Mouse (Mus musculus) kidney, embryonic 16.5 days (tissue): ENCODE results near the gene Chd2. TPM values are rescaled to one million over a fixed set of nuclear protein-coding genes. Genes with fewer than 3 reads are reported as not detected.

ENCODE experiments used
- ATAC-seq: fragments of 200-750 bp; cut with Nextera tagmentation; 2 replicates; pipeline ENCODE4 v1.8.0; 2017; ENCODE audit warnings: moderate TSS enrichment; ENCODE audit not compliant: low FRiP score, low TSS enrichment
- H3K27ac ChIP-seq: fragments of 300-500 bp; sonication (generic); 2 replicates; pipeline ENCODE4 v1.5.1; 2014; ENCODE audit warnings: low read length
- H3K27me3 ChIP-seq: fragments of 300-500 bp; sonication (generic); 2 replicates; pipeline ENCODE4 v1.6.1; 2014; ENCODE audit warnings: low read length, control low read depth, mixed read lengths; ENCODE audit not compliant: insufficient read depth
- H3K36me3 ChIP-seq: fragments of 300-500 bp; sonication (generic); 2 replicates; pipeline ENCODE4 v1.6.1; 2014; ENCODE audit warnings: low read length, control low read depth, mixed read lengths; ENCODE audit not compliant: insufficient read depth
- H3K4me1 ChIP-seq: fragments of 300-500 bp; sonication (generic); 2 replicates; pipeline ENCODE4 v1.6.1; 2014; ENCODE audit warnings: low read length, control low read depth, mixed read lengths; ENCODE audit not compliant: insufficient read depth
- H3K4me2 ChIP-seq: fragments of 300-500 bp; sonication (generic); replicated peaks from 2 replicates; pipeline ENCODE4 v1.6.1; 2014; ENCODE audit warnings: low read depth, low read length
- H3K4me3 ChIP-seq: fragments of 300-500 bp; sonication (generic); 2 replicates; pipeline ENCODE4 v1.5.1; 2014; ENCODE audit warnings: mild to moderate bottlenecking, low read length
- H3K9ac ChIP-seq: fragments of 300-500 bp; sonication (generic); replicated peaks from 2 replicates; pipeline ENCODE4 v1.6.1; 2014; ENCODE audit warnings: low read length
- H3K9me3 ChIP-seq: fragments of 300-500 bp; sonication (generic); 2 replicates; pipeline ENCODE4 v1.6.1; 2016; ENCODE audit warnings: low read length, control low read depth
- WGBS: fragments of 180-500 bp; shearing (Covaris S2); extraction: QIAGEN DNeasy Blood & Tissue Kit; methylation state at CpG from one replicate; pipeline ENCODE4 v1.1.7; 2014; 5-methylcytosine and 5-hydroxymethylcytosine counted together
- polyA plus RNA-seq: library from polyadenylated mRNA; unstranded; fragments of >200 nt; fragmentation: Nextera tagmentation; extraction: Ambion mirVana; gene quantifications from 2 replicates; pipeline ENCODE4 v1.2.1, GENCODE M21; 2015

Gene Chd2
- polyA plus RNA-seq, 1 experiment from 2014 or later, result 45.3 TPM

DNA sequence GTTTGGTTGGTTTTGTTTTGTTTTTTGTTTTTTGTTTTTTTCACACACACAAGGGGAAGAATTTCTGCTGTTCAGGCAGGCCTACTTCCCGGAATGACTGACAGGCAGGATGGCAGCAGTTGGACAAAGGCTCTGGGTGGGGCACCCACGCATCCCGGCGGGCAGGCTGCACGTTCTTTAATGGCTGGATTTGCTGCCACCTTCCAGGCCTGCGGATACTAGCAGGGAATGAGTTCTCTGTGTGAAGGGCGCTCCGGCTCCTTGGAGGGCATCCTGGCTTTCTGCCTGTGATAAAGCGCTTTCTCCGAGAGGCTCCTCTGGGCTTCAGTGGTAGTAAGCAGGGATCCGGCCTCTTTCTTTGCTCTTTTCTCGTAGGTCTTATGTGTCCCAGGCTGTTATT lies 164.3 kb downstream of the Chd2 start:
- H3K4me2 ChIP-seq, result no peak overlapping the region
- H3K4me3 ChIP-seq, result no peak overlapping the region
- no peak overlapping the region for H3K9ac ChIP-seq
- H3K27me3 ChIP-seq, result peaks cover 31% of the 10 kb centered on the region
- ATAC-seq, result no peak
- no peaks in the 10 kb centered on the region for H3K36me3 ChIP-seq
- peaks cover 18% of the 10 kb centered on the region for H3K4me1 ChIP-seq
- no peaks in the 10 kb centered on the region for H3K9me3 ChIP-seq
- H3K27ac ChIP-seq, result no peak overlapping the region
- WGBS, result 63% methylated on average over 12 of the region's 12 CpGs

Other genes with a start within 250 kb of the Chd2 start
- 10.0 and 12.8 TPM in 2 replicates for gene Rgma, start 166.3 kb downstream of the Chd2 start, polyA plus RNA-seq
- 41.2 and 42.0 TPM in 2 replicates for gene Fam174b, start 198.5 kb upstream of the Chd2 start, polyA plus RNA-seq